Mouse (Mus musculus): ENCODE measurements around the gene Nfyb. TPM values are rescaled to one million over a fixed set of nuclear protein-coding genes. Genes with fewer than 3 reads are reported as not detected.

Nfyb gene
- polyA plus RNA-seq, 1 experiment = 41.0 TPM

GRCm38 (mm10) chr10:82791713-82792112, 27.8 kb upstream of the Nfyb start:
- TF ChIP-seq GATA1 (IDR thresholded peaks at IDR 0.05; ENCODE audit: low read length) = no peak

- no peak for TF ChIP-seq GATA1 (IDR thresholded peaks at IDR 0.05; ENCODE audit: low read length)
Measured at GRCm38 (mm10) chr10:82790504-82790903, 26.6 kb upstream of the Nfyb start.

- no peak for TF ChIP-seq GATA1 (IDR thresholded peaks at IDR 0.05; ENCODE audit: low read length)
Measured at GRCm38 (mm10) chr10:82789181-82789580, 25.2 kb upstream of the Nfyb start.

- no peak for TF ChIP-seq GATA1 (IDR thresholded peaks at IDR 0.05; ENCODE audit: low read length)
Measured at GRCm38 (mm10) chr10:82782472-82782871, 18.5 kb upstream of the Nfyb start.

GRCm38 (mm10) chr10:82780816-82781215, 16.9 kb upstream of the Nfyb start:
- no peak for TF ChIP-seq GATA1 (IDR thresholded peaks at IDR 0.05; ENCODE audit: low read length)

GRCm38 (mm10) chr10:82780322-82780721, 16.4 kb upstream of the Nfyb start:
- no peak for TF ChIP-seq GATA1 (IDR thresholded peaks at IDR 0.05; ENCODE audit: low read length)

GRCm38 (mm10) chr10:82779831-82780230, 15.9 kb upstream of the Nfyb start:
- TF ChIP-seq GATA1 (IDR thresholded peaks at IDR 0.05; ENCODE audit: low read length) = no peak

GRCm38 (mm10) chr10:82778791-82779549, 15.0 kb upstream of the Nfyb start:
- TF ChIP-seq GATA1 (IDR thresholded peaks at IDR 0.05; ENCODE audit: low read length) = no peak

- no peak for TF ChIP-seq GATA1 (IDR thresholded peaks at IDR 0.05; ENCODE audit: low read length)
Measured at GRCm38 (mm10) chr10:82777886-82778285, 13.9 kb upstream of the Nfyb start.

GRCm38 (mm10) chr10:82777075-82777474, 13.1 kb upstream of the Nfyb start:
- TF ChIP-seq GATA1 (IDR thresholded peaks at IDR 0.05; ENCODE audit: low read length) = peak; percentile 74

- TF ChIP-seq GATA1 (IDR thresholded peaks at IDR 0.05; ENCODE audit: low read length) = no peak
Measured at GRCm38 (mm10) chr10:82774841-82775240, 10.9 kb upstream of the Nfyb start.

- no peak for TF ChIP-seq GATA1 (IDR thresholded peaks at IDR 0.05; ENCODE audit: low read length)
Measured at GRCm38 (mm10) chr10:82771595-82772170, 7.7 kb upstream of the Nfyb start.

GRCm38 (mm10) chr10:82770713-82771112, 6.8 kb upstream of the Nfyb start:
- no peak for TF ChIP-seq GATA1 (IDR thresholded peaks at IDR 0.05; ENCODE audit: low read length)

- no peak for TF ChIP-seq GATA1 (IDR thresholded peaks at IDR 0.05; ENCODE audit: low read length)
Measured at GRCm38 (mm10) chr10:82768901-82769300, 5.0 kb upstream of the Nfyb start.

GRCm38 (mm10) chr10:82762756-82763681, 925 bp downstream of the Nfyb start:
- no peak for TF ChIP-seq GATA1 (IDR thresholded peaks at IDR 0.05; ENCODE audit: low read length)

Measured in G1E-ER4 (cell line).